Mouse (Mus musculus): ENCODE results near the gene Efemp2.

Efemp2 gene

DNA sequence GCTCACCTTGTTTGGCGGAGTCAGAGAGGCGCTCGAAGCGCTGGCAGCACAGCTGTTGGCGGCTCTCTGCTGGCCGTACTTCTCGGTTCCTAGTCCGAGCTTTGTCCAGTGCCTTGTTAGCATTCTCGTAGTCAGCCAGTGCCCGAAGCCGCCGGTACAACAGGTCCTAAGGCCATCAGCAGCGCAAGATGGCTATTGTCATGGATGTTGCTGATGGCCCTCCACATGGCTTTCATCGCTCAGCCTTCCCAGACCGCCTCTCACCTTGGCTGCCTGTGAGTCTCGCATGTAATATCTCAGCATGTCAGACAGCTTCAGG, 22.3 kb downstream of the Efemp2 start:
- DNase-seq (ENCODE audit: low read depth, low spot score): no peak

DNA sequence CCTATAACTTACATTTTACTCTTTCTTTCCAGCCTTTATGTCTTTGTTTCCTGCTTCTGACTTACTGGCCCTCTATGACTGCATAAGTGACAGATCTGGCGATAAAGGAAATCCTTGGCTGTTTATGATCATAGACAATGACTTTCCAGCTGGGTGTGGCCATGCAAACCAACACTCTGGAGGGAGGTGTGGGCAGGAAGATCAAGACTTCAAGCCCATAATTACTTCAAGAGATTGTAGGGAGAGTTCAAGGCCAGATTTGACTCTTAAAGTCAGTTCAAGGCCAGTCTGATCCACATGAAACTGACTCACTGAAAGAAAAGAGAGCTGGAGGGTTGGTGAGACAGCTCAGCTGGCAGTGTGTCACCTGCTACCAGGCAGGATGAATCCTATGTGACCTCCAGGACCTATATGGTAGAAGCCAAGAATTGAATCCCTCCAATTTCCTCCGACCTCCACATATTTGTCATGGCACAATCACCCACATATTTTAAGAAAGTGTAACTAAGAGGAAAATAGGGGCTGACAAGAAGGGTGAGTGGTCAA, 26.6 kb downstream of the Efemp2 start:
- no peak for DNase-seq (ENCODE audit: low read depth, low spot score)

DNA sequence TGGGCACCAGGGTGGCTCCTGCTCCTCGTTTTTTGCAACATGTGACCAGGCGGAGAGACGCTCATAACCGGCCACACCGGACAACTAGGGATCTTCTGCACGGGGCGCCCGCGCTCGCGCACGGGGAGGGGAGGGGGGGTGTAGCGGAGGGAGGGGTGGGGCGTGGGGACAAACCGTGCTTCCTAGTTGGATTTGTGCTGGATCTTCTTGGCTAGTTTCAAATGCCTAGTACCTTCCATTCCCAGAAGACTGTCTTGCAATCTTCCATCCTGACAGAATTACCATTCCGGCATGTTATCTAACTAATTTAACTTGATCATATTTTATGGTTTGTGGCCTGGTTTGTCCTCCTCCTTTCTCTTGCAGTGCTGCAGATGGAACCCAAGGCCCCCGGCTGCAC, 29.9 kb downstream of the Efemp2 start, which contains the start of gene 1700020D05Rik:
Gene 1700020D05Rik (minus strand): TSS at position 101 of the 400 bp plus-strand sequence.
- DNase-seq (ENCODE audit: low read depth, low spot score): no peak

- peak; percentile 98 for DNase-seq (ENCODE audit: low read depth, low spot score)
Observed at GRCm38 (mm10) chr19:5510031-5511026, 36.6 kb downstream of the Efemp2 start, which contains the start of gene Snx32. Snx32 (minus strand) TSS chr19:5510538.

DNA sequence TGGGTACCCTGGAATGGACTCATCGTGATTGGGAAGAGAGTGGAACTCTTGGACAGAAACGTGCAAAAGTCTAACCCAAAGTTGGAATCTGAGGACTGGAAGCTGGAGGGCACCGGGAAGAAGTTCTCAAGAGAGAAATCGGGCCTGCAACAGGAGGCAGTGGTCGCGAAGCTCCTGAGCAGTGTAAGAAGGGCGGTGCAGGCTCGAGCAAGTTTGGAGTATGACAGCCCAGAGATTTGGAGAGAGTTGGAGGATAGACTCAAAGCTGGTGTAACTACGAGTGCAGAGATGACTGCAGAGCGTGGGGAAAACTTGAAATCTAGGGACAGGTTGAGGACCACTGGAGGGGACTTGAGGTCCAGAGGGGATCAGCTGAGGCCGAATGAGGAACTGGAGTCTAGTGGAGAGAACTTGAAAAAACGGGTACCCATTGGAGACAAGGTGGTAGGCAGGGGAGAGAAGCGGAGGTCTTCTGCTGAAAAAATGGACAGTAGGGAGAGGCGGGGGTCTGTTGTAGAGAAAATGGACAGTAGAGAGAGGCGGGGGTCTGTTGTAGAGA, 37.4 kb downstream of the Efemp2 start:
- DNase-seq (ENCODE audit: low read depth, low spot score): no peak

DNA sequence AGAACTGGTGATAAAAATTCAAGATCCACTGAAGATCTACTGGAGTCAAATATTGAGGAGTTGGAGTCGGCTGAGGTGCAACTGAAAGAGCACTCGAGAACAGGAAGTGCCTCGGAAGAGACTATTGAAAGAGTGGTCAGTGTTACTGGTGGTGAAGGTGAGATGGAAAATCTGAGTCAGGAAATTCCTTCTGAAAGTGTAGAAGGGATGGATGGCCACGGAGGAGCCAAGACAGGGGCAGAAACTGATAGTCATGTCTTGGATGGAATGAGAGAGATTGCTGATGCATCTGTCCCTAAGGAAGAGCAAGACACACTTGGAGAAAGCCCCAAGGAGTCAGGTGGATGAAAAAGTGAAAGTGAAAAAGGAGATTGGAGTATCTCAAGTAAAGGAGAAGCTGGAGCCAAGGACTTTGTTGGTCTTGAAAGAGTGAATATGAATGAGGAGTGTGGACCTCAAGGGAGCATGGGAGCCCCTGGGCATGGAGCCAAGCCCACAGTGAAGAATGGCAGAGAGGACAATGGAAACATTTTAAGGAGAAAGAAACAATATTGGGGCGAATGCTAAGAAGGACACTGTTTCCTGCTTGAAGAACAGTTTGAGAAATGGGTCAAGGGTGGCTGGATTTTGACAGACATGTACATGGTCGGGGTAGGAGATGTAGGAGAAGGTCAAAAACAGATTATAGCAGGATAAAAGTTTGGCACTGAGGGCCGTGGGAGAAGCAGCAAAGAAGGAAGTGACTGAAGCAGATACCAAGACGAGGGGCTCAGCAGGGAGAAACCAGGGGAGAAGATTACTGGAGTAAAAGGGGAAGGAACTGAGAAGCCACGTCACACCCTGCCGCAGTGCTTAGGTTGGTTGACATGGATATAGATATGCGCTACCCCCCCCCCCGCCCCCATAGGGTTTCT, 38.6 kb downstream of the Efemp2 start:
- no peak for DNase-seq (ENCODE audit: low read depth, low spot score)

DNA sequence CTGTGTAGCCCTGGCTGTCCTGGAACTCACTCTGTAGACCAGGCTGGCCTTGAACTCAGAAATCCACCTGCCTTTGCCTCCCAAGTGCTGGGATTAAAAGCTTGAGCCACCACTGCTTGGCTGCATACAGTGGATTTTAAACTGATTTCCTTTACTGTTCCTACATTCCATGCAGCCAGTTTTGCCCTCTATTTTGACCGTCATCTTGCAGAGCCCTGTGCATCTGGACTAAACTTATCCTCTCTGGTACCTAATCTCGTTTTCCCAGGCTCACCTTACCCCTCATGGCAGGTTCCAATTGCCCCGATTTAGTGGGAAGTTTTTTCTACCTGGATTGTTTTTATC, 39.2 kb downstream of the Efemp2 start:
- DNase-seq (ENCODE audit: low read depth, low spot score): no peak

GRCm38 (mm10) chr19:5515840-5516777, 42.4 kb downstream of the Efemp2 start:
- no peak for DNase-seq (ENCODE audit: low read depth, low spot score)

GRCm38 (mm10) chr19:5516906-5517505, 43.3 kb downstream of the Efemp2 start:
- DNase-seq (ENCODE audit: low read depth, low spot score): no peak

GRCm38 (mm10) chr19:5518721-5519120, 45.0 kb downstream of the Efemp2 start:
- no peak for DNase-seq (ENCODE audit: low read depth, low spot score)

GRCm38 (mm10) chr19:5525204-5525603, 51.5 kb downstream of the Efemp2 start:
- DNase-seq (ENCODE audit: low read depth, low spot score): no peak

DNA sequence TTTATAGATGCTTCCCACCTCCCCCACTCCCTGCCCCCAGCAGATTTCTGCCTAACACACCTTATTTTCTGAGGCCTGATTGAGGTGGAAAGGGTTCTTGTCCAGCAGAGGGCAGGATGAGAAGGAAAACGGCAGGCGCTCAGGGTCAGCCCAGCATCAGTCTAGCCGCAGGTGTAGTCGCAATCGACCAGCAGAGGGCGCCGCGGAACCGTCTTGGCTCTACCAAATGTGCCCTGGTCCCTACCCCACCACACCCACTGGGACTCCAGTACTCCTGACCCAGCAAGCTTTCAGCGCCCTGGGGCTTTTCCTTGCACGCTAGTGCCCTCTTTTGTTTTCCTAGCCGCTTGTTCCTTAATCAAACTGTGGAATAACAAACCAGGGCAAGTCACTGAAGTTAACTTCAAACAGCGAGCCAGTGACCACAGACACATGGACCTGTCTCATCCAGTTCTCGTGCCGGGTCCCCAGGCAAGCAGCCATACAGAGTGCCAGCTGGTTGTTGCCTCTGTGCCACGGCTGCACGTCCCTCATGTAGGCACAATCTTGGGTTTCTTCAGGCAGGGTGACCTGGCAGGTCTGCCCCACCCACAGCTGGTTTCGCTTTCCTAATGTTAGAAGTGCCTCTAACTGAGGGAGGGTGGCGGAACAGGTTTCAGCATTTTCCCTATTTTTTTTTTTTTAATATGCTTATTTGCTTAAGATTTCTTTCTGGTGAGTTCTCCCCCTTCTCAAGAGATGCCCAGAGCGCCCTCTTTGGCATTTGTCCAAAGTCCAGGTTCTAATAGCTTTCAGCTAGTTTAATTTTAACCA, 55.8 kb downstream of the Efemp2 start:
- DNase-seq (ENCODE audit: low read depth, low spot score): peak; percentile 93

- no peak for DNase-seq (ENCODE audit: low read depth, low spot score)
Observed at GRCm38 (mm10) chr19:5530138-5530524, 56.4 kb downstream of the Efemp2 start.
